In the genomic region with DNA sequence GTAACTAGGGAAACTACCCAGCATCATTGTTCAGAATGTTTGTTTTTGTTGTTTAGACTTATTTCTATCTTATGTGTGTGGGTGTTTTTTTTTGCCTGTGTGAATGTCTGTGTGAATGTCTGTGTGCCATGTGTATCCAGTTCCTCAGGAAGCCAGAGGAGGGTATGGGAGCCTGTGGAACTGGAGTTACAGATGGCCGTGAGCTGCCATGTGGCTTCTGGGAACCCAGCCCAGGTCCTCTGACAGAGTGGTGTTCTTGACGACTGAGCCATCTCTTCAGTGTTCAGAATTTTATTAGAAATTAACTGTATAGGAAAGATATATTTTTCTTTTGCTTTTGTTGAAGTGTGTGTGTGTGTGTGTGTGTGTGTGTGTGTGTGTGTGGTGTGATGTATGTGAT, we compare ENCODE assay signal across 15 mouse cellular contexts. TPM values are rescaled to one million over a fixed set of nuclear protein-coding genes. Genes with fewer than 3 reads are reported as not detected.
DNase-seq lines count a peak whose midpoint lies in the region; ATAC-seq lines count a peak whose summit lies in the region.
"Had no signal": no experiment of that assay in that cellular context is flagged by ENCODE, and none has a peak within 500 bp of the region (broad histone marks: within the 10 kb centered on the region; RNA-seq: fewer than 3 reads in every experiment).

No protein-coding gene starts in this region.

- DNase-seq in cerebellum, postnatal 36 days, result peak; percentile 10
- DNase-seq in cerebellum, adult 11-12 months, result no peak
- peak; percentile 59 to 71 for DNase-seq in right cerebral cortex, postnatal 10 days (ENCODE audit: low spot score in 2 of 2)
- no peak for DNase-seq in right cerebral cortex, postnatal 36 days (ENCODE audit: low spot score in 2 of 2)
- peak; percentile 58 to 87 for DNase-seq in layer of hippocampus, postnatal 14 days (ENCODE audit: low spot score in 2 of 2)
- DNase-seq in thymus, adult 18-20 months, result no peak
- DNase-seq: adrenal gland, adult 8-10 months; B cell, adult 2 months; heart, postnatal 36 days; kidney, postnatal 10 days; thymus, postnatal 4 days had no signal

- ATAC-seq in monocyte, adult 5-6 weeks (replicated peaks; ENCODE audit: insufficient number of reproducible peaks, low FRiP score, low TSS enrichment, poor library complexity, severe bottlenecking), result no peak
- ATAC-seq: hindbrain, embryonic 16.5 days; intestine, postnatal 0 days; midbrain, embryonic 16.5 days had no signal

RNA-seq across cellular contexts. Expression of a gene that starts 50.0 kb away (rescaled TPM):
- total RNA-seq in layer of hippocampus, postnatal 14 days (2021), result 10 to 100 TPM; 62.0 to 62.9 TPM
- 79.0 to 122 TPM (median 93.2 TPM) in 3 replicates for total RNA-seq in monocyte, adult 5-6 weeks (2017)

RNA-seq across cellular contexts. Expression of a gene that starts 57.7 kb away (rescaled TPM):
- 10 to 100 TPM; 50.1 to 50.2 TPM for total RNA-seq in layer of hippocampus, postnatal 14 days (2021)
- total RNA-seq in monocyte, adult 5-6 weeks (2017), result 64.4 to 86.5 TPM (median 75.6 TPM) in 3 replicates

Comparison
In these comparisons a context has a peak if more than half of its experiments do, and no peak if none do; other contexts are left out.
1. DNase-seq: peak in cerebellum, postnatal 36 days (2 of 2), right cerebral cortex, postnatal 10 days (2 of 2) and layer of hippocampus, postnatal 14 days (2 of 2); none in cerebellum, adult 11-12 months (single experiment), right cerebral cortex, postnatal 36 days (0 of 2) and thymus, adult 18-20 months (0 of 2).